Mouse (Mus musculus) forebrain, embryonic 14.5 days (tissue): ENCODE measurements around the gene Pycr2. TPM values are rescaled to one million over a fixed set of nuclear protein-coding genes. Genes with fewer than 3 reads are reported as not detected.
A peak's percentile ranks its signal among the peaks of the same experiment; 100 is the strongest.
"Not testable (repeated sequence)": the region's sequence is repeated elsewhere in the genome, so short reads cannot be mapped to it uniquely, and the experiment has no call there.

Source experiments
- ATAC-seq: fragments of 200-750 bp; cut with Nextera tagmentation; 2 replicates; pipeline ENCODE4 v1.8.0; 2017; ENCODE audit warnings: mild to moderate bottlenecking, moderate library complexity
- DNase-seq: peaks from one replicate; pipeline ENCODE4 v3.0.0-alpha.2; 2015; ENCODE audit warnings: low spot score
- H3K27ac ChIP-seq: fragments of 300-500 bp; sonication (generic); 2 replicates; pipeline ENCODE4 v1.5.1; 2014; ENCODE audit warnings: low read depth, mild to moderate bottlenecking, control low read depth, low read length, moderate library complexity
- H3K27me3 ChIP-seq: fragments of 300-500 bp; sonication (generic); replicated peaks from 2 replicates; pipeline ENCODE4 v1.6.1; 2014; ENCODE audit warnings: low read length, control low read depth, mixed read lengths; ENCODE audit not compliant: control insufficient read depth, insufficient read depth
- H3K36me3 ChIP-seq: fragments of 300-500 bp; sonication (generic); 2 replicates; pipeline ENCODE4 v1.6.1; 2014; ENCODE audit warnings: low read length, control low read depth; ENCODE audit not compliant: control insufficient read depth, insufficient read depth
- H3K4me1 ChIP-seq: fragments of 300-500 bp; sonication (generic); 2 replicates; pipeline ENCODE4 v1.6.1; 2014; ENCODE audit warnings: antibody characterized with exemption, low read length, control low read depth; ENCODE audit not compliant: control insufficient read depth, insufficient read depth
- H3K4me2 ChIP-seq: fragments of 300-500 bp; sonication (generic); 2 replicates; pipeline ENCODE4 v1.6.1; 2014; ENCODE audit warnings: mild to moderate bottlenecking, control low read depth, low read length
- H3K4me3 ChIP-seq: fragments of 300-500 bp; sonication (generic); 2 replicates; pipeline ENCODE4 v1.5.1; 2014; ENCODE audit warnings: low read depth, low read length, control low read depth
- H3K9ac ChIP-seq: fragments of 300-500 bp; sonication (generic); 2 replicates; pipeline ENCODE4 v1.6.1; 2014; ENCODE audit warnings: mild to moderate bottlenecking, low read length, control low read depth, moderate library complexity
- H3K9me3 ChIP-seq: fragments of 300-500 bp; sonication (generic); replicated peaks from 2 replicates; pipeline ENCODE4 v1.6.1; 2016; ENCODE audit warnings: low read length, control low read depth, mixed read lengths; ENCODE audit not compliant: control insufficient read depth
- WGBS: fragments of 180-500 bp; shearing (Covaris S2); extraction: QIAGEN DNeasy Blood & Tissue Kit; methylation state at CpG from one replicate; pipeline ENCODE4 v1.1.7; 2014; 5-methylcytosine and 5-hydroxymethylcytosine counted together
- polyA plus RNA-seq: library from polyadenylated mRNA; unstranded; fragments of >200 nt; fragmentation: Nextera tagmentation; extraction: Ambion mirVana; gene quantifications from 2 replicates; pipeline ENCODE4 v1.2.1, GENCODE M21; 2014

Pycr2 gene
- polyA plus RNA-seq, 1 experiment from 2014 or later, result 94.0 TPM

DNA sequence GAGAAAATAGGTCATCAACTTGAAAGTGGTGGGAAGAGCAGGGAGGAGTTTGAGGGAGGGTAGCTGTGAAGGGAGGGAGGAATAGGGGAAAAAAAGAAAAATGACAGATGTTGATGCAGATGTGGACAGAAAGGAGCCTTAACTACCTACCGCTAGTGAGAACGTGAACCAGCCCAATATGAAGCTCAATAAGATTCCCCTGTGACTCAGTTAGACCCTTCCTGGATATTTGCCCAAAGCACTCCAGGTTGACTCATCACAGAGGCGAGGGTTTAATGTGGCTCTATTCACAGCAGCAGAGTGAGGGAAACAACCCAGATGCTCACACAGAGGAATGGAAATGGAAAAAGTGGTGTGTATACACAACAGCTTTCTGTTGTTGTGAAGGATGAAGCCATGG is 27.0 kb downstream of the Pycr2 start:
- Histone ChIP-seq H3K9ac (no peak overlapping the region), H3K4me1 (no peaks in the 10 kb centered on the region), H3K27ac (no peak overlapping the region), H3K4me2 (no peak overlapping the region), H3K36me3 (no peaks in the 10 kb centered on the region), H3K9me3 (no peaks in the 10 kb centered on the region), H3K27me3 (peaks cover 25% of the 10 kb centered on the region), H3K4me3 (no peak overlapping the region)
- 66% methylated on average over 3 of the region's 3 CpGs for WGBS
- ATAC-seq (no peak), DNase-seq (no peak)

DNA sequence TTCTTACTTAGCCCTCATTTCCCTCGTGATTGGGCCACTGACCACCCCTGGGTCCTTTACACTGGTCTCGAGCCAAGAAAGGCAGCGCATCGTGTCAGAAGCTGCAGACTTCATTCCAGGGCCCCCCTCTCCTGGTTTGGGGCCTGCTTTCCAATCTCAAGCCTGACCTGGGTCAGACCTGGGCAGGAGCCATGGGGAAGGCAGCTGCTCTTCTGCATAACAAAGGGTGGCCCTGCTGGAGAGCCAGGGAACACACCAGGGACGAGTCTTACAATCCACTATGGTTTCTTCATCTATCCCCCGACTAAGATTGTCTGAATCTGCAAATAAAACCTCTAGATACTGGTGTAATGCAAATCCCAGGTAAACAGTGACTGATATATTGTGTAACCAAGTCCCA is 29.6 kb downstream of the Pycr2 start:
- Histone ChIP-seq H3K36me3 (no peaks in the 10 kb centered on the region), H3K27me3 (peaks cover 36% of the 10 kb centered on the region), H3K9me3 (no peaks in the 10 kb centered on the region), H3K4me2 (no peak overlapping the region), H3K4me1 (no peaks in the 10 kb centered on the region; the same call in 1 of the 2 replicates), H3K9ac (no peak overlapping the region), H3K27ac (no peak overlapping the region), H3K4me3 (no peak overlapping the region)
- DNase-seq (no peak), ATAC-seq (no peak)
- WGBS, result 10% methylated on average over 6 of the region's 6 CpGs

DNA sequence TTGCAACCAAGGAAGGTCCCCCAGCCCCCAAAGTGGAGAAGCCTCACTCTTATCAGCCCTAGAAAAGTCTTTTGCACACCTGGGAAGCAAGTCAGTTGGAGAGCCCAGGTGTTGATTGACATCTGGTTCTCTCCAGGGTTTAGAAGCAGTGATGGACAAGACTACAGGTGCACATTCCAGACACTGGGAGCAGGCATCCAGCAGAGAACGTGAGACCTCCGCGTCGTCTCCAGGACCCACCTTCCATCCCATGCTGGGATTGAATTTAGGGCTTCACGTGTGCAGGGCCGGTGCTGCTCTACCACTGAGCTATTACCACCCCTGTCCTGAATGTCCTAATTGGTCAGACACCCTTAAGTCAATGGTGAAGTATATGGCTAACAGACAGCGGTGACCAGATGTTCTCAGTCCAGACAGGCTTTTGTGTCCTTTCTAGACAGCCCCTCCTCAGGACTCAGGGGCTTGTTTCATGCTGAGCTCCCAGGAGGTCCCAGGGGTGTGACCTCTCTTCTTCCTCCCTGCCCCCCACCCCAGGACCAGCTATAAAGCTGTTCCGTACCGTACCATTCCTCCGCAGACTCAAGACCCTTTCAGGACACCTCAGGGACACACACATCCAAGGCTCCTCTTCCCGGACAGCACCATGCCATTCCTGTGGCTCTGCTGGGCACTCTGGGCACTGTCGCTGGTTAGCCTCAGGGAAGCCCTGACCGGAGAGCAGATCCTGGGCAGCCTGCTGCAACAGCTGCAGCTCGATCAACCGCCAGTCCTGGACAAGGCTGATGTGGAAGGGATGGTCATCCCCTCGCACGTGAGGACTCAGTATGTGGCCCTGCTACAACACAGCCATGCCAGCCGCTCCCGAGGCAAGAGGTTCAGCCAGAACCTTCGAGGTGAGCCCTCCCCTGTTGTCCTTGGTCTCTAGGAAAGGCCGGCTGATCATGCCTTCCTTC is 30.6 kb downstream of the Pycr2 start, which contains the start of gene Lefty1:
TSS of gene Lefty1 (plus strand) at position 556 of the 953 bp plus-strand sequence.
- Histone ChIP-seq H3K36me3 (no peaks in the 10 kb centered on the region), H3K9me3 (no peaks in the 10 kb centered on the region), H3K27me3 (peaks cover 36% of the 10 kb centered on the region), H3K4me3 (no peak within 1 kb of the TSS), H3K4me2 (no peak within 1 kb of the TSS), H3K9ac (no peak within 1 kb of the TSS), H3K4me1 (no peaks in the 10 kb centered on the region; the same call in 1 of the 2 replicates), H3K27ac (no peak within 1 kb of the TSS)
- DNase-seq (no peak), ATAC-seq (no peak)
- 15% methylated on average over 21 of the region's 21 CpGs for WGBS

DNA sequence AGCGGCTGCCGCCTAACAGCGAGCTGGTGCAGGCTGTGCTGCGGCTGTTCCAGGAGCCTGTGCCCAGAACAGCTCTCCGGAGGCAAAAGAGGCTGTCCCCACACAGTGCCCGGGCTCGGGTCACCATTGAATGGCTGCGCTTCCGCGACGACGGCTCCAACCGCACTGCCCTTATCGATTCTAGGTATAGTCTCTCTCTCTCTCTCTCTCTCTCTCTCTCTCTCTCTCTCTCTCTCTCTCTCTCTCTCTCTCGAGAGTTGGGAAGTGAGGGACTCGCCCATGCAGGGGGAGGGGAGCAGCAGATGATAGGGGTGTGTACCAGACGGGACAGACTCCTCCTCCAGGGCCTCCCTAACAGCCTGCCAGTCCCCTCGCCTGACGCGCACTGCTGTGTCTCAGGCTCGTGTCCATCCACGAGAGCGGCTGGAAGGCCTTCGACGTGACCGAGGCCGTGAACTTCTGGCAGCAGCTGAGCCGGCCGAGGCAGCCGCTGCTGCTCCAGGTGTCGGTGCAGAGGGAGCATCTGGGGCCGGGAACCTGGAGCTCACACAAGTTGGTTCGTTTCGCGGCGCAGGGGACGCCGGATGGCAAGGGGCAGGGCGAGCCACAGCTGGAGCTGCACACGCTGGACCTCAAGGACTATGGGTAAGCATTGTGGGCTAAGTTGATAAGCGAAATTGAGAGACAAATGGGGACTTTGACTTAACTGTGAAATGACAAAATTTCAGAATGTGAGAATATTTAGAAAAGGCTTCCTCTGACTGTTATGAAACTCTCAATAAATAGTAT is 32.7 kb downstream of the Pycr2 start:
- ATAC-seq, result peak; percentile 85
- Histone ChIP-seq H3K4me2 (peak overlapping the region; percentile 41), H3K27me3 (peaks cover 49% of the 10 kb centered on the region), H3K4me3 (peak overlapping the region; percentile 4; the same call in 1 of the 2 replicates)
- not testable (repeated sequence) for H3K4me1 ChIP-seq, H3K9me3 ChIP-seq, H3K9ac ChIP-seq, H3K36me3 ChIP-seq, H3K27ac ChIP-seq
- DNase-seq, result peak; percentile 49
- 2% methylated on average over 33 of the region's 41 CpGs for WGBS

DNA sequence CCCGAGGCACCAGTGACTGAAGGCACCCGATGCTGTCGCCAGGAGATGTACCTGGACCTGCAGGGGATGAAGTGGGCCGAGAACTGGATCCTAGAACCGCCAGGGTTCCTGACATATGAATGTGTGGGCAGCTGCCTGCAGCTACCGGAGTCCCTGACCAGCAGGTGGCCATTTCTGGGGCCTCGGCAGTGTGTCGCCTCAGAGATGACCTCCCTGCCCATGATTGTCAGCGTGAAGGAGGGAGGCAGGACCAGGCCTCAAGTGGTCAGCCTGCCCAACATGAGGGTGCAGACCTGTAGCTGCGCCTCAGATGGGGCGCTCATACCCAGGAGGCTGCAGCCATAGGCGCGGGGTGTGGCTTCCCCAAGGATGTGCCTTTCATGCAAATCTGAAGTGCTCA is 33.5 kb downstream of the Pycr2 start:
- 17% methylated on average over 13 of the region's 13 CpGs for WGBS
- not testable (repeated sequence) for H3K9me3 ChIP-seq, ATAC-seq

DNA sequence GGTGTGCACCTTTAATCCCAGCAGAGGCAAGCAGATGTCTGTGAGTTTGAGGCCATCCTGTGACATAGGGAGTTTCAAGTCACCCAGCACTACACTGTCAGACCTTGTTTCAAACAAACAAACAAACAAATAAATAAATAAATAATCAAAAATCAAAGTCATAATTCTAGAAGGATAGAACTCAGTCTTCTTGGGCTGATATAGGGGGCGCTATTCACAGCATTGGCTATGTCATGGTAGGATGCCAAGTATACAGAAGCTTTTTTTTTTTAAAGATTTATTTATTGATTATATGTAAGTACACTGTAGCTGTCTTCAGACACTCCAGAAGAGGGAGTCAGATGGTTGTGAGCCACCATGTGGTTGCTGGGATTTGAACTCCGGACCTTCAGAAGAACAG is 34.7 kb downstream of the Pycr2 start:
- WGBS, result 81% methylated on average over 2 of the region's 2 CpGs
- not testable (repeated sequence) for H3K9me3 ChIP-seq, H3K36me3 ChIP-seq, ATAC-seq, H3K27ac ChIP-seq, H3K9ac ChIP-seq, H3K4me1 ChIP-seq, H3K4me3 ChIP-seq, DNase-seq, H3K4me2 ChIP-seq
- H3K27me3 ChIP-seq, result peaks cover 64% of the 10 kb centered on the region

More for the DNA sequence above, 33.5 kb downstream of the Pycr2 start:
- not testable (repeated sequence) for DNase-seq, H3K4me2 ChIP-seq, H3K27ac ChIP-seq, H3K9ac ChIP-seq, H3K4me3 ChIP-seq, H3K4me1 ChIP-seq, H3K36me3 ChIP-seq
- H3K27me3 ChIP-seq, result peaks cover 57% of the 10 kb centered on the region

DNA sequence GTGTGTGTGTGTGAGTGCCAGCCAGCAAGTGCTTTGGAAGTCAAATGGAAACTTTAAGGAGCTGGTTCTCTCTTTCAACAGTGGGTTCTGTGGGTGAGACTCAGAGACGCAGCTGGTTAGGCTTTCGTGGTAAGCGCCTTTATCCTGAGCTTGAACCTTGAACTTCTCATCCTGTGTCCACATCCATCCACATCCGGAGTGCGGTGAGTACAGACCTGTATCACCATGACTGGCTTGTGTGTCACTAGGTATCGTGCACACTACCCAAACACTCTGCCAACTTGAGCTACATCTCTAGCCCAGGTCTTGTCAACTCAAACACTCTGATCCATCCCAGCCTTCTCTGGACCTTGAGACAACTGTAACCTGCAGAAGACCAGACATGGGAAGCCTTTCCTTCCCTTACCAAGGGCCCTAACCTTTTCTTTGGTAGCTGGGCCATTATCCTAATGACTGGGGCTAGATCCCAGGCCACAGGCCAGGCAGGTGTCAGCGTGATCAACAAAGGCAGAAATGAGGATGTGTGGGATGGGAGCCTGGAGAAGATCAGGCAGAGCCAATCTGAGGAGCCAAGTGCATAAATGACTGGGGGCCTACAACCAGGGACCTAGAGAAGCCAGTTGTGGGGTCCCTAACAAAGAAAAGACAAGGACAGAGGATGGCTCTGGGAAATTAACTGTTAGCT is 36.8 kb downstream of the Pycr2 start:
- Histone ChIP-seq H3K27ac (no peak overlapping the region), H3K9me3 (no peaks in the 10 kb centered on the region), H3K36me3 (no peaks in the 10 kb centered on the region), H3K4me2 (no peak overlapping the region), H3K4me3 (no peak overlapping the region), H3K9ac (no peak overlapping the region), H3K4me1 (peaks cover 5% of the 10 kb centered on the region), H3K27me3 (peaks cover 49% of the 10 kb centered on the region)
- no peak for ATAC-seq
- WGBS, result 82% methylated on average over 7 of the region's 7 CpGs
- DNase-seq, result no peak

DNA sequence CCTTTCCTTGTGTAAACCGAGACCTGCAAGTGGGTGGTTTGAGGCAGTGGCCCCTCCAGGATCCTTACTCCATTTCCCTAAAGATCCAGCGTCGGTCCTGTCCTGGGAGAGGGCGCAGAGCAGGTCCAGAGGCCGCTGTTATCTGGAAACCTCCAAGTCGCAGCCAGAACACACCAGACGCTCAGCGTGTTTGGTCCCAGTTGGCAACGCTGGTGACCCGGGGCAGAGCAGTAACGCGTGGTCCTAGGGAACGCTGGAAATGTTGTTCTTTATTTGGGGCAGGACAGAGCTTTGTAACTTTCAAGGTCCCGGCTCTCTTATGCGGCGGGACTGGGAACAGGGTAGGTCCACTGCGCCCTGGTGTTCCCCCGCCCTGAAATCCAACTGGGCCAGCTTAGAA is 37.6 kb downstream of the Pycr2 start:
- H3K9me3 ChIP-seq, result no peaks in the 10 kb centered on the region
- H3K27ac ChIP-seq, result no peak overlapping the region
- no peaks in the 10 kb centered on the region for H3K36me3 ChIP-seq
- WGBS, result 5% methylated on average over 18 of the region's 18 CpGs
- peaks cover 43% of the 10 kb centered on the region for H3K27me3 ChIP-seq
- peak overlapping the region; percentile 64 for H3K4me3 ChIP-seq
- peak overlapping the region; percentile 93 for H3K4me2 ChIP-seq
- no peak for DNase-seq
- peak; percentile 24; the same call in 1 of the 2 replicates for ATAC-seq
- peak overlapping the region; percentile 65 for H3K9ac ChIP-seq
- peaks cover 5% of the 10 kb centered on the region for H3K4me1 ChIP-seq
